Mouse (Mus musculus): ENCODE results near the gene Fgl2.
"Not testable (repeated sequence)": the region's sequence is repeated elsewhere in the genome, so short reads cannot be mapped to it uniquely, and the experiment has no call there.

The Fgl2 gene

GRCm38 (mm10) chr5:21372493-21373179 is at the start of gene Fgl2:
Gene Fgl2, plus strand, starts transcription at chr5:21372642.
- in situ Hi-C loops (cut with MboI; ENCODE audit: low pct_unique_long_range_greater_than_20kb in 1 of 2, low sequenced_read_pairs in 2 of 2, unreplicated experiment in 1 of 2): no loop called here

DNA sequence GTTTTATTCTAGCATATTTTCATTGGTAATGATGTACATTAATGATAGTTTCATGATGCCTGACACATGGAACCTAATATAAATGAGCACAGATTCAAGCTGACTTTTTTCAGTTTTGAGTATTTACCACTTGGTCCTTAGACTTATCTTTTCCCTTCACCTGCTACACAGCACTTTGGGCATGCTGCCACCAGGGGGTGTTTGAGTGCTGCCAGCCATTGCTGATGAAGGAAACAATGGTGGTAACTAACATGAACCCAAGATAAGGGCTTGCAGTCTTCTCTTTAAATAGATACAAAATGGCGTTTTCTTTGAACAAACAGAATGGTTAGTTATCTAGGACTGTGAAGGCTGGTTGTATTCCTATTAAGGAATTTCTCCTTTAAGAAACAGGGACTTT is 45.9 kb upstream of the Fgl2 start:
- in situ Hi-C loops (cut with MboI; ENCODE audit: low pct_unique_long_range_greater_than_20kb in 1 of 2, low sequenced_read_pairs in 2 of 2, unreplicated experiment in 1 of 2): no loop called here

DNA sequence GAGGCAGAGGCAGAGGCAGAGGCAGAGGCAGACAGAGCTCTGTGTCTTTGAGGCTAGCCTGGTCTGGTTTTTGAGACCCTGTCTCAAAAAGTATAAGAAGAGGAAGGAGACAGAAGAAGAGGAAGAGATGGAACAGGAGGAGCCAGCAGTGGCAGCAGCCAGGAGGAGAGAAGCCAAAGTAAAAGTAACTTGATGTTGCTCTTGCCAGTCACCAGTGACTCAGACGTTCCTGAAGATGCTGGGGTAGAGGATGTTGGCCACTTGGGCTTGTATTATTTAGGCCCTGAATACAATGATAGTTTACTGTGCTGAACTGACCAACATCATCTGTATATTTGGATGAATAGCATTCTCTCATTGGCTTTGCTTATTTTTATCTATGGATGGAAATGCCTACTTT is 43.9 kb upstream of the Fgl2 start:
- in situ Hi-C loops (cut with MboI; ENCODE audit: low pct_unique_long_range_greater_than_20kb in 1 of 2, low sequenced_read_pairs in 2 of 2, unreplicated experiment in 1 of 2): no loop called here

DNA sequence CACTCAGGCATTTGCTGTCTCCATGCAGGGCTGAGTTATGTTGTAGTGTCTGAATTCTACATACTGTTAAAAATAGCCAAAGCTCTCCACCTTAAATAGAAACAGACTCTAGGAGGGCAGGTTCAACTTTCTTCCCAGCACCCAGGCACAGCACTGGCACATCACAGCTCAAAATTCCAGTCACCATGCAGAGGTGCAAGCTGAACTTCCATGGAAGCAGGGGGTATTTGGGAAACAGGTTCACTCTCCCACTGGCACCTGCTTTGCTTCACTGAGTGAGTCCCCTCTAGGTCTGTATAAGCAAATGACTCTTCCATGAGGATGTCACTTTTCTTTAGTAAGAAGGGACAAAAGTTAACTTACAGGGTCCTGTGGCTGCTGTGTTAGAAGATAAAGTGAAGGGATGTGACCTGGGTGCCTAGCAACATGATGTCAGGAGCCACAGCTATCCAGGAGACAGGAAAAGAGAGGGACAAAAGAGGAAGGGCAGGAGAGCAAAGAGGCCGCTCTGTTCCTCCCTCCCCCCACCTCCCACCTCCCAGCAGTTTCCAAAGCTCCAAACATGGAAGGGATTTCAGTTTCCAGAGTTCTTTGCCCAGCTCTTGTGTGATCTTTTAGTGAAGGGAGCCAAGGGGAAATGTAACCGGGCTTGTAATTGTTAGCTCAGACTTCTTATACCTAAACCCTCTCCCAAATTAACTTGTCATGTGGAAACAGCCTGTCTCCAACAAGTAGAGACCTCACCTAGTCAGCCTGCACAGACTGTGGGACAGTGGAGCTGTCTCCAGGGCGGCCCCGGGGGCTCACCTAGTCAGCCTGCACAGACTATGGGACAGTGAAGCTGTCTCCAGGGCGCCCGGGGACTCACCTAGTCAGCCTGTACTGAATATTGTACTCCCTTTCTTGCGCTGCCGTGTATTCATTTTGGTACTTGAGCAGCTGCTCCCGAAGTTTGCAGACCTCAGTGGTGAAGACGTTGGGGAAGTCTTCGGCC is 42.5 kb upstream of the Fgl2 start:
- in situ Hi-C loops (cut with MboI; ENCODE audit: low pct_unique_long_range_greater_than_20kb in 1 of 2, low sequenced_read_pairs in 2 of 2, unreplicated experiment in 1 of 2): no loop called here

DNA sequence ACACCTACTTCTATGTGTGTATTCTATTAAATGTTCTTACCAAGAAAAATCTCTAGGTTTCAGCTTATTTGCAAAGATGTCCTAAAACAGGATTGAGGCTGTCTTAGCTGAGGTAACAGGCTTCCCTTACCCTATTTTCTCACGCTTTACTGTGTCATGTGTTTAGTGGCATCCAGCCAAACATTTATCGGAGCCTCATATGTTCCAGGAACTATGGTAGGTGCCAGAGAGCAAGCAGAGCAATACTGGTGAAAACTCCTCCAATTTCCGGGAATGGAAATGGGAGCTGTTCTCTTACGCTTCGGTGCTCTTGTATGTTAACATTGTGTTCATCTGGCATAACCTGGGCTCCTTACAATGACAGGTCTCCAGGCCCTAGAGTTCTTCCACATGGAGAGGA is 40.8 kb upstream of the Fgl2 start:
- in situ Hi-C loops (cut with MboI; ENCODE audit: low pct_unique_long_range_greater_than_20kb in 1 of 2, low sequenced_read_pairs in 2 of 2, unreplicated experiment in 1 of 2): no loop called here

DNA sequence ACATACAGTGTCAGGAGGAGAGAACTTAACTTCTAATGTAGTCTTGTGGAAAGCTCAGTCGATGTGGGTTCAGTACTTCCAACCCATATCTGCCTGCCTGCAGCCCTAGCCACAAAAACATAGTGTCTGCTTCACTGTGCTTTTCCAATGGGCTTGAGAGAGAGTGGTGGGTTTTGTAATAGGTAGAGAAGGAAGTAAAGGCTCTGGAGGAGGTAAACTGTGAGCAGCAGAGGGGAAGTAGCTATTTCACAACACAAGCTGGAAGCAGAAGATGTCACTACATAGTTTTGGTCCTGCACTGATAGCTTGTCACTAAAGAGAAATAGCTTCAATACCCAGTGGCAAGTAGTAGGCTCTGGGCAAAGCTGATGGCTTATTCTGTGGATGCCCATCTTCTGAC is 40.3 kb upstream of the Fgl2 start:
- in situ Hi-C loops (cut with MboI; ENCODE audit: low pct_unique_long_range_greater_than_20kb in 1 of 2, low sequenced_read_pairs in 2 of 2, unreplicated experiment in 1 of 2): no loop called here

DNA sequence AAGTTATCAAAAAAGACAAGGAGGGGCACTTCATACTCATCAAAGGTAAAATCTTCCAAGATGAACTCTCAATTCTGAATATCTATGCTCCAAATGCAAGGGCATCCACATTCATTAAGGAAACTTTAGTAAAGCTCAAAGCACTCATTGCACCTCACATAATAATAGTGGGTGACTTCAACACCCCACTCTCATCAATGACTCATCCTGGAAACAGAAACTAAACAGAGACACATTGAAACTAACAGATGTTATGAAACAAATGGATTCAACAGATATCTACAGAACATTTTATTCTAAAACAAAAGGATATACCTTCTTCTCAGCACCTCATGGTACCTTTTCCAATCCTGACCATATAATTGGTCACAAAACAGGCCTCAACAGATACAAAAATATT is 30.2 kb upstream of the Fgl2 start:
- in situ Hi-C loops (cut with MboI; ENCODE audit: low pct_unique_long_range_greater_than_20kb in 1 of 2, low sequenced_read_pairs in 2 of 2, unreplicated experiment in 1 of 2): not testable (repeated sequence)

- in situ Hi-C loops (cut with MboI; ENCODE audit: low pct_unique_long_range_greater_than_20kb in 1 of 2, low sequenced_read_pairs in 2 of 2, unreplicated experiment in 1 of 2): no loop called here
Measured at GRCm38 (mm10) chr5:21348366-21348765, 24.1 kb upstream of the Fgl2 start.

DNA sequence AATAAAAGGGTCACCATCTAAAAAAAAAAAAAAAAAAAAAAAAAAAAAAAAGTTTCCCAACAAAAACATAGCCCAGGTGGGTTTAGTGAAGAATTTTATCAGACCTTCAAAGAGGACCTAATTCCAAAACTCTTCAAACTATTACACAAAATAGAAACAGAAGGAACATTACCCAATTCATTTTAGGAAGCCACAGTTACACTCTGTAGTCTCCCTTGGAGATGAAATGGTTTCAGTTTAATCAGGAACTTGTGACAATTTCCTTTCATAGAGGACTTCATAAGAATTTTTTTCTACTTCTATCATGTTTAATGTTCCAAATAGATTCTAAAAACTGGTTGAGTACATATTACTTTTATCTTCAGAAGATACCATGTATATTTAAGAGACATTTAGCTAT is 20.8 kb upstream of the Fgl2 start:
- in situ Hi-C loops (cut with MboI; ENCODE audit: low pct_unique_long_range_greater_than_20kb in 1 of 2, low sequenced_read_pairs in 2 of 2, unreplicated experiment in 1 of 2): no loop called here

- in situ Hi-C loops (cut with MboI; ENCODE audit: low pct_unique_long_range_greater_than_20kb in 1 of 2, low sequenced_read_pairs in 2 of 2, unreplicated experiment in 1 of 2): no loop called here
Measured at GRCm38 (mm10) chr5:21358648-21359047, 13.8 kb upstream of the Fgl2 start.

GRCm38 (mm10) chr5:21363343-21363742 is 9.1 kb upstream of the Fgl2 start:
- in situ Hi-C loops (cut with MboI; ENCODE audit: low pct_unique_long_range_greater_than_20kb in 1 of 2, low sequenced_read_pairs in 2 of 2, unreplicated experiment in 1 of 2): no loop called here

GRCm38 (mm10) chr5:21366338-21367053 is 5.9 kb upstream of the Fgl2 start:
- in situ Hi-C loops (cut with MboI; ENCODE audit: low pct_unique_long_range_greater_than_20kb in 1 of 2, low sequenced_read_pairs in 2 of 2, unreplicated experiment in 1 of 2): no loop called here

DNA sequence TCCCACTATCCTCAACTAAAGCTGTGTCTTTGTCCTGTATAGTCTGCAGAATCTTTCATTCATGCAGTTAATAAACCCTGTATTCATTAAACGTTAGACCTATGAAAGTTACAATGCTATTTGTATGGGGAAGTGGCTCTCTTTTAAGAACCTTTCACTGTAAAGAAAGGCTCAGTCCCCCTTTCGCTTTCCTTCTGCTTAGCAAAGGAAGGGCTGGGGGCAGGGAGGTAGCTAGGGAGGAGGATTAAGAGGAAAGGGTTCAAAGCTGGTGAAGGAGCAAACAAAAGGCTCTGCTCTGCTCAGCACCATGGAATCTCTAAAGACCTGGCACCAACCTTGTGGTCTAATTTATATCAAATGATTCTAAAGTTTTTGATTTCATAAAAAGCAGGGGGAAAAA is 4.9 kb upstream of the Fgl2 start:
- in situ Hi-C loops (cut with MboI; ENCODE audit: low pct_unique_long_range_greater_than_20kb in 1 of 2, low sequenced_read_pairs in 2 of 2, unreplicated experiment in 1 of 2): no loop called here

DNA sequence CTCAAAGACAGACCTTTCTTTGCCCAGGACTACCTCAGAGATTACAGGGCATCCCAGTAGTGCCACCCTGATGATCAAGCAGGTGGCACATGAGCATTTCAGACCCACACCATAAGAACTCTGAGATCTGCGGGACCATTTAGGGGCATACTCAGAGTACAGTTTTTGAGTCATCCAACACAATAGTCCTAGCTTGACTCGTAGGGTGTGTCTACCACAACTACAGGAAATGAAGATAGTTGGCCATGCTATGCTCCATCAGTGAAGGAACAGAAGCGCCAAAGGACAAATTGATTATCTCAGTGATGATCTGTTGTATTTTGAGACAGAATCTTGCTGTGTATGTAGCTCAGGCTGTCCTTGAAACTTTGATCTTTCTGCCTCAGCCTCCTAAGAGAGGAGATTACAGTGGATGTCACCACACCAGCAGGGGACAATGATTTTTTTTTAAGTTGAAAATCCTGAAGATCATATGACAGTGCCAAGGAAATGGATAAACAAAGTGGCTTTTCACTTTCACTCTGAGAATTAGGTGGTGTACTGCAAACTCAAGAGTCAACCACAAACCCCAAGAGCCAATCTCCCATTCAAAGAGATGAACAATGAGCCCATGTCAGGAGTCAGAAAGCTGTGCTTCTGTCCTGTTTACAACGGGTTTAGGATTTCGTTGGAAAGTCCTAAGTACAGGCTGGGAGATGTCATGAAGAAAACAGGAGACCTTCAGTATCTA is 2.1 kb upstream of the Fgl2 start:
- in situ Hi-C loops (cut with MboI; ENCODE audit: low pct_unique_long_range_greater_than_20kb in 1 of 2, low sequenced_read_pairs in 2 of 2, unreplicated experiment in 1 of 2): no loop called here

- in situ Hi-C loops (cut with MboI; ENCODE audit: low pct_unique_long_range_greater_than_20kb in 1 of 2, low sequenced_read_pairs in 2 of 2, unreplicated experiment in 1 of 2): no loop called here
Measured at GRCm38 (mm10) chr5:21371920-21372319, 522 bp upstream of the Fgl2 start.

- in situ Hi-C loops (cut with MboI; ENCODE audit: low pct_unique_long_range_greater_than_20kb in 1 of 2, low sequenced_read_pairs in 2 of 2, unreplicated experiment in 1 of 2): no loop called here
Measured at GRCm38 (mm10) chr5:21373180-21373518, 707 bp downstream of the Fgl2 start.

DNA sequence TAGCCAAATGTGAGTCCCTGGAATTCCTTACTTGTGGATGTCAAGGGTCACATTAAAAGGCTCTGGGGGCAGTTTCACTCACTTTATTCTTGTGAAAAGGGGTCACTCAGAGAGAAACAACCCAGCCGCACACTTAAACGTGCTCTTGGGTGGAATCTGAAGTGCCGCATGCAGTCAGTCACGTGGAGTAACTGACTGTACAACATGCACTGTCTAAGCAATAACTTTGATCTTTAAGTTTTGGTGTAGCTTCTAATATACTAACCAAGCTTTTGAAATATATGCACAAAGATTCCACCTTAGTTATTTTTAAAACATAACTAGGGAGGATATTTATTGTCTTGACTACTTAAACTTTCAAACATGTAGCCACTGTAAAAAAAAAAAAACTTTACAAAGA is 4.5 kb downstream of the Fgl2 start:
- in situ Hi-C loops (cut with MboI; ENCODE audit: low pct_unique_long_range_greater_than_20kb in 1 of 2, low sequenced_read_pairs in 2 of 2, unreplicated experiment in 1 of 2): no loop called here

GRCm38 (mm10) chr5:21378397-21378796 is 6.0 kb downstream of the Fgl2 start:
- in situ Hi-C loops (cut with MboI; ENCODE audit: low pct_unique_long_range_greater_than_20kb in 1 of 2, low sequenced_read_pairs in 2 of 2, unreplicated experiment in 1 of 2): no loop called here

- in situ Hi-C loops (cut with MboI; ENCODE audit: low pct_unique_long_range_greater_than_20kb in 1 of 2, low sequenced_read_pairs in 2 of 2, unreplicated experiment in 1 of 2): no loop called here
Measured at GRCm38 (mm10) chr5:21381986-21382385, 9.5 kb downstream of the Fgl2 start.

Data from mouse embryonic stem cell (cell line).